Mouse (Mus musculus) lung, adult 2 months (tissue): ENCODE data around the gene Ppm1j. TPM values are rescaled to one million over a fixed set of nuclear protein-coding genes. Genes with fewer than 3 reads are reported as not detected.

Experiments used
- DNase-seq: peaks from one replicate; pipeline ENCODE4 v3.0.0; 2022
- H3K4me1 ChIP-seq: fragments of 200-500 bp; 2 replicates; pipeline ENCODE4 v1.6.1; 2011; ENCODE audit warnings: low read length; ENCODE audit not compliant: control insufficient read depth, insufficient read depth
- H3K4me3 ChIP-seq: fragments of 200-500 bp; replicated peaks from 2 replicates; pipeline ENCODE3; 2011; ENCODE audit warnings: low read depth, mild to moderate bottlenecking, control low read depth, low read length; ENCODE audit errors: extremely low read depth
- POLR2A ChIP-seq: fragments of 200-500 bp; IDR thresholded peaks from 2 replicates; pipeline ENCODE4 v1.6.1; 2011; ENCODE audit warnings: low read depth, mild to moderate bottlenecking, control low read depth, low read length, borderline replicate concordance; ENCODE audit errors: extremely low read depth
- WGBS: fragments of 180-500 bp; shearing (Covaris S2); methylation state at CpG from one replicate; pipeline ENCODE4 v1.1.7; 2018; 5-methylcytosine and 5-hydroxymethylcytosine counted together
- polyA plus RNA-seq: library from polyadenylated mRNA; depleted of rRNA; stranded (reverse); fragments of >200 nt; gene quantifications from 2 replicates; pipeline ENCODE4 v1.2.3, GENCODE M21; 2012; rRNA removed

Gene Ppm1j
- polyA plus RNA-seq, 1 experiment: 8.0 TPM

GRCm38 (mm10) chr3:104822413-104822812, 41.6 kb downstream of the Ppm1j start:
- peaks cover 7% of the 10 kb centered on the region for H3K4me1 ChIP-seq
- WGBS: 89% methylated on average over 3 of the region's 3 CpGs
- no peak overlapping the region for H3K4me3 ChIP-seq
- TF ChIP-seq POLR2A: no peak
- DNase-seq: no peak

Other genes with a start within 250 kb of the Ppm1j start
- gene Slc16a1, start 142.4 kb upstream of the Ppm1j start, polyA plus RNA-seq: 14.5 and 15.7 TPM in 2 replicates
- gene Fam19a3, start 784 bp downstream of the Ppm1j start, polyA plus RNA-seq: 0.34 and 0.38 TPM in 2 replicates
- 107 and 140 TPM in 2 replicates for gene Rhoc, start 7.3 kb downstream of the Ppm1j start, polyA plus RNA-seq
- 12.7 and 13.5 TPM in 2 replicates for gene Mov10, start 37.5 kb downstream of the Ppm1j start, polyA plus RNA-seq
- gene St7l, start 82.9 kb downstream of the Ppm1j start, polyA plus RNA-seq: 7.8 and 9.1 TPM in 2 replicates
- gene Capza1, start 83.4 kb downstream of the Ppm1j start, polyA plus RNA-seq: 16.9 and 31.0 TPM in 2 replicates
- 3.5 and 4.9 TPM in 2 replicates for gene Wnt2b, start 180.9 kb downstream of the Ppm1j start, polyA plus RNA-seq